Mouse (Mus musculus) urinary bladder, adult 2 months (tissue): ENCODE data around the gene Gm49337. TPM values are rescaled to one million over a fixed set of nuclear protein-coding genes. Genes with fewer than 3 reads are reported as not detected.

Source experiments
- DNase-seq: peaks from one replicate; pipeline ENCODE4 v3.0.0; 2022; ENCODE audit warnings: low spot score
- polyA plus RNA-seq: library from polyadenylated mRNA; depleted of rRNA; stranded (reverse); fragments of >200 nt; gene quantifications from 2 replicates; pipeline ENCODE4 v1.2.3, GENCODE M21; 2012; rRNA removed

Gene Gm49337
- polyA plus RNA-seq = not detected in 2 replicates

DNA sequence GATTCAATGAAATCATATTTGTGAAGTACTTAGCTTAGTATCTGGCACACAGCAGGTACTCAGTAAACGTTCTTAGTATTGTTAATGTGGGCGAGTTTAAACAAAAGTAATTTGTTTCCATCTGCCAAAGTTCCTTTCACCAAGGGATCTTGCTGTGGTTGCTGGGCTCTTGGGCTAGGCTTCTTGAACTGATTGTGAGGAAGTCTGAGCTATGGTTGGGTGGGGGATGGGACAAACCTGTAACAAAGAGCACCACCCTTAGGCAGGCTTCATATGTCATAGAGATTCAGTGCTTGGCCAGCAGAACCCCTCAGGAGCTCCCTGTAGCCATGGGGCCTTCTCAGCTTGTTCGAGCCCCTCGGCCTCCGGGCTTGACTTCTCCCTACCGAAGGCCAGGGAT lies at the start of gene Gm49337, which contains the start of gene 1700042G07Rik:
Gm49337 (plus strand) TSS at position 313 of the 400 bp plus-strand sequence.
1700042G07Rik (plus strand) TSS at position 301 of the 400 bp plus-strand sequence.
- DNase-seq = no peak

DNA sequence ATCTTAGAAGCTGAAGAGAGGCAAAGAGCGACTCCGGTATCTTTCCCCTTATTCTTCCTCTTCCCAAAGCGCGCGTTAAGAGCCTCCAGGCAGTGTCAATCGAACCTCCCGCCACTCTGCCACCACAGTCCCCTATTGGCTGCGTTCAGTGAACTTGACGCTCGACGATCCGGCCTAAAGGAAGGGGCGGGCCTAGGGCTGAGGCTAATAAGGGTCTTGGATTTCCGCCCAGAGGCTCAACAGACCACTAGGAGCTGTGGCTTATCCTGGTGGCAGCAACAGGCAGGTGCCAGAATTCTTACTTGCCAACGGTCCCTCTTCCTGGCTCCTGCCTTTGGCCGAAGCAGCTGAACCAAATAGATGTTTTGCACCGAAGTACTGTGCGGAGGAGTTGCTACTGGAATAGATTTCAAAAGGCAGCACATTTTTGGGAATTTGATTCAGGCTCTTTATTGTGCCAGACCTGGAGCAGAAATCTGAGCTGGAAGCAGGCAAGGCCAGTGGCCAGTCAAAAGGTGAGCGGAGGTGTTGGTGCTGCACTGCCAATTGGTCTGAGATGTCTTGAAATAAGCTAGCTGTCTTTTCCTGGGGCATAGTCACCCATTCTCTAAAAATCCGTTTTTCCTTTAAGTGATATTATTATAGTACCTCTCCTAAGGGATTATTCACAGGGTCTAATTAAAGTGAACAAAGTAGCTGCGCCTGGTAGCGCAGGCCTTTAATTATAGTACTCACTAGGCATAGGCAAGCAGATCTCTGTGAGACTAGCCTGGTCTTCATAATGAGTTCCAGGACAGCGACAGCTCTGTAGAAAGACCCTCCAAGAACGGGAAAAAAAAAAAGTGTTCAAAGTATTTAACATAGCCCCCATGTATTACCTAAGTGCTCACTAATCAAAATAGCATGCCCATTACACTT lies 49.3 kb upstream of the Gm49337 start, which contains the start of the genes Rad54l and Pomgnt1:
Rad54l (minus strand) TSS at position 89 of the 918 bp plus-strand sequence.
Pomgnt1 (plus strand) TSS at position 239 of the 918 bp plus-strand sequence.
- DNase-seq = peak; percentile 50

- no peak for DNase-seq
Observed at GRCm38 (mm10) chr4:116125803-116126386, 47.3 kb upstream of the Gm49337 start.

DNA sequence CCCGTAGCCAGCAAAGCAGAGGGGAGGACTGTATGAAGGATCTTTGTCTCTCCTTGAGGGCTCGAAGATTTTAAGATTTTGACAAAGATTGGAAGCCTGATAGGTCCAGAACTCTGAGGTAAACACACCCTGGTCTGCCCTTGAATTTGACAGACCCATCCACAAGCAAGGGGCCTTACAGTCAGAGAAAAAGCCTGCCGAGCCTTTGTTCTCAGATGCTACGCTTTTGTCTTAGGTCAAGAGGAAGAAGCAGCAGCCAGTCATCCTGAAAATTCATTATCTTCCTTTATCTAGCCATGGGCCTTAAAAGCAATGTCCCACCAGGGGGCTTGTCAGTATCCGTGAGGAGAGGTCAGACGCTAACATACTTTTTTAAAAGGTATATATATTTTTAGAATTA lies 45.2 kb upstream of the Gm49337 start:
- DNase-seq = no peak

DNA sequence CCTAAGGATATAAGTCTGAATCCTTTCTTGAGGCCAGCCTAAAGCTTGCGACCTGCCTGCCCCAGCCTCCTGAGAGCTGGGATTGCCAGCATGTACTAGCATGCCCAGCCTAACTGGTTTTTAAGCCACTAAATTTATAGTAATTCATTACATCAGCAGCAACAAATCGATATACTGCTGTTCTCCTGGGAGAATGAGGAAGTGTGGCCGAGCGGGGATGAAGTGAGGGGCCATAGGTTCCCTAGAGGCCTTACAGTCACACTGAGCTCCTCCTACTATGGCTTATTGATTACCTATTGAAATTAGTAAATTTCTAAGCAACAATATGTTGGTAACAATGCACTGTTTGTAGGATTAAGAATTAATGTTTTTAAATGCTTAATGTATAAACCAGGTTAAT lies 40.1 kb upstream of the Gm49337 start:
- no peak for DNase-seq

- no peak for DNase-seq
Observed at GRCm38 (mm10) chr4:116134990-116135389, 38.2 kb upstream of the Gm49337 start.

DNA sequence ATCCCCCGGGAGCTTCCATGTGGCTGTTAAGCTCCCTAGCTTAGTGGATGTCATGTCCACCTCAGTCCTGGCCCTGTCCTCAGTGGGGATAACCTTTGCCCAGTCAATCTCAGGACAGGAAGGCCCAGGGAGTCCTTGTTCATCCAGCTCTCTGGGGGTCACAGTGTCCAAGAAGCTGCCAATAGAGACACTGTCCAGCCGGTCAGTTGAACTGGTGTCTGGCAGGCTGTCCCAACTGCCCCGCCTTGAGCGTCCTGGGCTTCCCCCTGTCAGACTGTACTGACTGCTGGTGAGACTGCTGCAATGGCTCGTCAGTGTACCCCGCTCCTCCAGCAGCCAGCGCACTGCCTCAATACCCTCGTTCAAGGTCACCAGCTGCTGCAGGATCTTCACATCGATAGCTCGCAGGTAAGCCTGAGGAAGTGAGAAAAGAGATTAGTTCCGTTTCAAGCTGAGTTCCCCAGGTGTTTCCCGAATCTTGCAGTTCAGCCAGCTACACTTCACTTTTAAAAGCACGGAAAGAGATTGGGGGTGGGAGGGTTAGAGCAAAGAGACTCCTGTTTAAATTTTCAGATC lies 35.7 kb upstream of the Gm49337 start:
- DNase-seq = no peak

DNA sequence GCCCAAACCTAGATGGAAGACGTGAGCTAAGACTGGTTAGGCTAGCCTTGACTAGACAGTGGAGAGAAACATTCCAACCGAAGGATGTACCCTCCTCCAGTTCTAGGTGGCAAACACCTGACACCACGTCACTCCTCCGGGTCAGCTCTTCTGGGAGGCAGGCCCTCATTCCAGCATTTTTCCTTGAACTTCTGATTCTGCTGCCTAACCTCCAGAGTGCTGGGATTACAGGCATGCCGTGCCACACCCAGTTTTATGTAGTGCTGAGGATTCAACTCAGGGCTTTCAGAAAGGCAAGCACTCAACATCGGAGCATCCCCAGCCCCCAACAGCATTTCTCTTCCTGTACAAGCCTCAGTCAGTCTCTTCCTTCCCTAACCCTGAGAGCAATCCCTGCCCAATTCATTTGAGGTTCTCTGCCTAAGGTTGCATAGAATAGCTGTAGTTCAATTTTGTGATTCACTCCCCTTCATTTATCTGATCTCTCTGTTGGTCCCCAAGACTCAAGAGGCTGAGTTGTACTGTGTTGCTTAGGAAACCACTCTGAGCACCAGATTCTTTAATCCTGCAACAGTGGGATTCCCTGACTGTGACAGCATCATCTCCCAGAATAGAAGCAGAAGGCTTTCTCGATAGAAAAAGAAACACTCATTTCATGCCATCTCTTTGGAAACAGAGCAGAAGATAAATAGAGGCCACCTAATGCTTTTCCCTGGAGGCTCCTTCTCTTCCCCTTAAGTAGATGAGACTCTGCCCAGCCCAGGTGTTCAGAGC lies 32.2 kb upstream of the Gm49337 start:
- DNase-seq = no peak

- no peak for DNase-seq
Observed at GRCm38 (mm10) chr4:116141736-116142135, 31.4 kb upstream of the Gm49337 start.

GRCm38 (mm10) chr4:116142269-116142668 lies 30.9 kb upstream of the Gm49337 start:
- DNase-seq = no peak

GRCm38 (mm10) chr4:116143317-116143811 lies 29.8 kb upstream of the Gm49337 start:
- DNase-seq = no peak

DNA sequence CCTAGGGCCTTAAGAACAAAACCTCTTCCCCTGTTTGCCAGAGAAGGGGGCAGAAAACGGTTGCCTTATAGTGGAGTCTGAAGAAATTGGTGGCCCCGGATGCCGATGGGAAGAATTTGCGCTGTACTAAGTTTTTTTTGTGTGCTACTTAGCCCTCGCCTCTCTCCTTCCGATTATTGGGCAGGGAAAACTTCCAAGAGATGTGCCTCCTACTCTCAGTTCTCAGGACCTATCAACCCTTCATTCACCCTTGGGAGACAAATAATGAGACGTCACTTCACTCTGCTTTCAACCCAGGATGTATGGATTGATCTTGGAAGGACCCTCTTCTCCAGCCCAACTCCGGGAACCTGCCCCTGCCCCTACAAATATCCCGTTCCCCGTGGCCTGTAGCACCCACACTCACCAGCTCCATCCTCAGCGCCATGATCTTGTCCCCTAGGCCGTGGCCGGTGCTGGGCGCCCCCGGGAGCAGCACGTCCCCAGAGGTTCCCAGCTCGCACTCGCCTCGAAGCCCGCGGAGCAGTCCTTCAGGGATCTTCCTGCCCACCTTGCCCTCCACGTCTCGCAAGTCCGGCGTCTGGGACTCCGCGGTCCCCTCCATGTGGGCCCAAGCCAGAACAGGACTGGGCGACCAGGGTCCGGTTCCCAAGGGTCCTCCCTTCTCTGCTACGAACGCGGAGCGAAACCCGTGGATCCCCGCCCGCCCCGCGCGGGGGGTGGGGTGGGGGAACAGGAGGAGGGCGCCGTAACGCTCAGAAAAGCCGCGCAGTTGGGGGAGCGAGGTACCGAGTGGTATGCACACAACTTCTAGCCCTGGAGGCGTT lies 29.1 kb upstream of the Gm49337 start:
- peak; percentile 70 for DNase-seq

DNA sequence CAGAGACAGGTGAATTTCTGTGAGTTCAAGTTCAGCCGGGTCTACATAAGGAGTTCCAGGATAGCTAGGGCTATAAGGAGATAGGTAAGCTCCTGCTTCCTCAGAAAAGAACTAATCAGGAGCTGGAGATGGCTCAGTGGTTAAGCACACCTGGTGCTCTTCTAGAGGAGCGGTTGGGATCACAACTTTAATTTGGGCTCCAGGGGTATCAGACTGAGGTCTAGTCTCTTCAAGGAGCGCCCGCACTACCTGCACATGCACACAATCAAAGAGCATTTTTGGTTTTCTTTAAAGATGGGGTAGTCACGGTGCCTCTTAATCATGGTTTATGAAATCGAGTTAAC lies 23.4 kb upstream of the Gm49337 start:
- DNase-seq = no peak

DNA sequence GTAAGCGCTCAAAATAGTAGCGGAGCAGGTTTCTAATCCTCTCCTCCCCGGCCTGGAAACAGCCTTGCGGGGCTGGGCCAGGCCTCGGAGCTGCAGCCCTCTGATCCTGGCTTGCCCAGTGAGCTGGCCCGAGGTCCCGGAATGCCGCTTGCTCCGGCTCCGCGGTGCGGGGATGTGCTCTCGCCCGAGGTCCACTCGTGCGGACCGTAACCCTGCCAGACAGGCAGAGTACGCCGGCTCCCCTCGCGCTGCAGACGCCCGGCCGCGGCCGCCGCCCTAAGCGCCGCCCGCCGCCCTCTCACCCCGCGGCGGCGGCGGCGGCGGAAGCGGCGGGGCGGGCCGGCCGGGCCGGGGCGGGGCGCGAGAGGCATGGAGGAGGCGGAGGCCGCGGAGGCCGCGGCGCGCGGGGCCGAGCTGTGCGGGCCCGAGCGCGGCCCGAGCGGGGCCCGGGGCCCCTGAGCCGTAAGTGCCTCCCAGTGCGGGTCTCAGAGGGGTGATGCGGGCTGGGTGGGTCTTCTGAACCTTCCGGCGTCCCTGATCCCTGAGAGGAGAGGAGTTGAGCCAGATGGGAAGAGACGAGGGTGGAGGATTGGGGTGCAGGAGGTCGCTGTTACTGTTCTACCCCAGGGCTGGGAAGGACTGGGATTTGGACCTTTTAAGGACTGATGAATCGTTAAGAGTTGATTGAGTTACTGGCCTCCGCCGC lies 22.9 kb upstream of the Gm49337 start:
- peak; percentile 69 for DNase-seq

- DNase-seq = no peak
Observed at GRCm38 (mm10) chr4:116150862-116151221, 22.3 kb upstream of the Gm49337 start.

- DNase-seq = no peak
Observed at GRCm38 (mm10) chr4:116151238-116151637, 21.9 kb upstream of the Gm49337 start, which contains the start of gene Lurap1. Gene Lurap1, minus strand, starts transcription at chr4:116151338.

GRCm38 (mm10) chr4:116152702-116153101 lies 20.5 kb upstream of the Gm49337 start:
- no peak for DNase-seq

DNA sequence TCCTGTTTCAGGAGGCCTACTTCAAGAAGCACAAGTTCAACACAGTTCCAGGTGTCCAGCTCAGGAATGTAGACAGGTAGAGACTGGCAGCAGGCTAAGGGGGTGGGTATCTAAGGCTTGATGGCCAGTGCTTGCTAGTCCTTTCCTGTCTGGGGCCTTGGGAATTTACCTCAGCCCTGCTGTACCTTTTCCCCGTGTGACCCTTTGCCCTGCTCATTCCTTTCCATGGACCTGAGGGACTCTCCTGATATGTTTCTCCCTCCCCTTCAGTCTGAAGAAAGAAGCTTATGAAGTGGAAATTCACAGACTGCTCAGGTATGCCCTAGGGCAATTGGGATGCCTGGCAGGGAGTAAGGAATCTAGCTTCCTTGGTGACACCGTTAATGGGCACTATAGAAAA lies 15.3 kb upstream of the Gm49337 start:
- no peak for DNase-seq

- no peak for DNase-seq
Observed at GRCm38 (mm10) chr4:116159912-116160311, 13.3 kb upstream of the Gm49337 start.

GRCm38 (mm10) chr4:116160769-116161168 lies 12.4 kb upstream of the Gm49337 start:
- no peak for DNase-seq
